Mouse (Mus musculus): ENCODE results near the gene Ptprn2. TPM values are rescaled to one million over a fixed set of nuclear protein-coding genes. Genes with fewer than 3 reads are reported as not detected.

Ptprn2 gene
- total RNA-seq, 2 experiments from 2014 or later, result 0.14 to 0.20 TPM

GRCm38 (mm10) chr12:117187167-117187566 lies 701.6 kb downstream of the Ptprn2 start:
- DNase-seq, result no peak
- intact Hi-C loops (cut with DNase I), result no loop called here

DNA sequence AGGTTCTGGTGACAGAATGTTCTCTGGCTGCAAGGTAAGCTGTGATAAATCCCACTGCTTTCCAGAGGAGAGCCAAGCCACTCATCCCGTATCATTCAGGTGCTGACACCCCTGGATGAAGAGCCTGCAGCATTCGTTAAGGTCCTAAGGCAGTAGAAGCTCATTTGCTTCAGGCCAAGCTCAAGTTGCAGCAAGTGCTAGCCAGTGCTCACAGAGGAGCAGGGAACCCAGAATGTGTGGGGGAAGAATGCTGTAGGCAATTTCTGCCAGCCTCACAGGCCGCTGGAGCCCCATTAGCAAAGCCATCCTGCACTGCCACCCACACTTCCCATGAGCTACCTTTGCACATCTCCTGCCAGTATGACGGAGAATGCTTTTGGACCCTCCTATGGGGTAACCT lies 706.5 kb downstream of the Ptprn2 start:
- intact Hi-C loops (cut with DNase I), result no loop called here

DNA sequence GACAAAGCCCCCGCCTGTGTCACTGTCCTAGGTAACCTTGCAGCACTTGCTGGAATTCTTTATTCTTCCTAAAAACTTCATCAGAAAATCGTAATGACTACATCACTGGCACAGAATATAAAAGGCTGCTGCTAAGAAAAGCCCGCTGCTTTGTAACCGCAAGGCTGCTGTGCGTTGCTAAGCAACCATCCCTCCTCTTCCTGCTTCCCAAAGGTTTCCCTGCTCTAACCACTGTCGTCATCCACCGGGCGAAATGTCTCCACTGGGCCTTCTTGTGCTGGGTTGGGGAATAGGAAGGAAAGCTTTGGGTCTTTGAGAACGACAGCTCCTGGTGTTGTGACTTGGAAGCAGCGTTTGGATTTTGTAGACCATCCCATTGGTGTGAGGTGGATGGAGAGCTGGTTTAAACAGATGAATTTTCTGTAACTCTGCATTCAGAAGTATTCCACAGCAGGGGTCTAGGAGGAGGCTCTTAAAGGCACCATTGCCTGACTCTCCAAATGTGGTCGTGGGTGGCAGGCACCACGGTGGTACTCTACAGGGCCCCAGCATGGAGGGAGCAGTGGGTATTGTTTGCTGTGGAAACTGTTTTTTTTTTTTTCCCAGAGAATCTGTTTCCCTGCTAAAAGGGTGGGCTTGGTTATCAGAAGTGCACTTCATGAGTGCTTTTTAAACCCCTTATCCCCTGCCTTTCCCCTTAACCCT lies 711.4 kb downstream of the Ptprn2 start:
- peak in 1 of 2 experiments; percentile 9 for DNase-seq
- intact Hi-C loops (cut with DNase I), result no loop called here

More for the DNA sequence above, 706.5 kb downstream of the Ptprn2 start:
- no peak for DNase-seq

- intact Hi-C loops (cut with DNase I), result no loop called here
- no peak for DNase-seq
Measured at GRCm38 (mm10) chr12:117198093-117198492, 712.6 kb downstream of the Ptprn2 start.

DNA sequence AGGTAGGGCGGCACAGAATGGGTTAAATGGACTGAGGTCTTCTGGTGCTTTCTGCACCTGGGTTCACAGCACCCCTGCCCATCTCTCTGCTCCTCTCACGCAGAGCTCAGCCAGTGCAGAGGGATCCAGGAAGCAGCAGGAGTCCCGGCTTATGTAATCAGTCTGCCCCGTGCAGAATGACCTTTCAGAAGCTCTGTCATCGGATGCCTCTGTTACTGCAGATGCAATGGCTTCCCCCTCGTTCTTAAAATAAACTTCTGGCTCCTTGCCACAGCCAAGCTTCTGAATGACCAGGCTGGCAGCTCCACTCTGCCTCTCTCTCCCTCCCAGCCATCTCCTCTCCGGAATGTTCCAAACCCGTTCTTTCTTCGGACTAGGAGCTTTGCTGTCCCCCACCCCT lies 714.6 kb downstream of the Ptprn2 start:
- peak; percentile 85 to 86 for DNase-seq
- intact Hi-C loops (cut with DNase I), result no loop called here

DNA sequence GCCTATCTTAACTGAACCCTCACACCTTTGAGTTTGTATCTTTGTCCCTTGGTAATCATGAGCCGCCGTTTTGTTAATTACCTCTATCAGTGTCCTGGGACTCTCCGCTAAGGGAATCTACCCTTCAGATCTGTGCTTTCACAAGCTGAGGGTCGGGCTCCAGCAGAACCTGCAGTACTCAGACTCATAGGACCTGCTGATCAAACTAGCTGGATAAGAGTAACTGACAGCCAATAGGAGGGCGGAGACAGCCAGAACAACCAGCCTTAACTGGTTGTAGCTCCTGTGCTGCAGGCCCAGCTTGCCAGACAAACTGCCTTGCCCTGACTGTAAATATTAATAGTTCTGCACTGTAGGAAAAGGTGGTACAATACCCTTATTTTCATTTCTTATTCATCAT lies 715.1 kb downstream of the Ptprn2 start:
- peak; percentile 48 to 55 for DNase-seq
- intact Hi-C loops (cut with DNase I), result no loop called here

DNA sequence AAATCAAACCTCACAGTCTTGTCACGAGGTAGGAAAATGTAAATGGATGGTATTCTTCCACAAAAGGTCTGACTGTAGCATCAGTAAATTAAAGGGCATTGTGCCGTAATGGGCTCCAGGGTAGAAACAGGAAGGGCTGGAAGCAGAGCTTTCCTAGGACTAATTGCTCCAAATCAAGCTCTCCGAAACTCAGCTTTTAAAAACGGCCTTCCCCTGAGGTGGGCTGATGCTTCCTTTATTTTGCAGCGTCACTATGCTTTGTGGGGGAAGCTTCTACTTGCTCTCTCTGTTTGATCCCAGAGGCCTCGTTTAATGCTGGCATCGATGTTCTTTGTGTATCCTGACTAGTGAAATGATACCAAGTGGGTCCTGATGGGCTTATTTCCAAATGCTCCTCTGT lies 718.0 kb downstream of the Ptprn2 start:
- intact Hi-C loops (cut with DNase I), result no loop called here
- DNase-seq, result no peak

DNA sequence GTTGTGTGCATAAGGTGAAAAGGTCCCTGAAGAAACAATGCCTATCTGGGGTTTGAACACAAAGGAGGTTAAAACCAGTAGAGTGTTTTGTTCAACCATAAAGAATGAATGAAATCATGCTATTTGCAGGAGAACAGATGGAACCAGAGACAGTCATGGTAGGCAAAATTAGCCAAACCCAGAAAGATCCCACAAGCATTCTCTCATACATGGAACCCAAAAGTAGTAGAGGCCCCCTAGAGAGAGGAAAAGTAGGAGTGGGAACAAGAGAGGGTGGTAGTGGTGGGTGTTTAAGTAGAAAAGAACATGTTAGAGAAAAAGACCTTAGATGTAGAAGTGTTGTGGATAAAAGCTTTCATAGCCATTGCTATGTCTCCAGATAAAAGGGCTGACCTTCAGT lies 719.4 kb downstream of the Ptprn2 start:
- no peak for DNase-seq
- intact Hi-C loops (cut with DNase I), result no loop called here

DNA sequence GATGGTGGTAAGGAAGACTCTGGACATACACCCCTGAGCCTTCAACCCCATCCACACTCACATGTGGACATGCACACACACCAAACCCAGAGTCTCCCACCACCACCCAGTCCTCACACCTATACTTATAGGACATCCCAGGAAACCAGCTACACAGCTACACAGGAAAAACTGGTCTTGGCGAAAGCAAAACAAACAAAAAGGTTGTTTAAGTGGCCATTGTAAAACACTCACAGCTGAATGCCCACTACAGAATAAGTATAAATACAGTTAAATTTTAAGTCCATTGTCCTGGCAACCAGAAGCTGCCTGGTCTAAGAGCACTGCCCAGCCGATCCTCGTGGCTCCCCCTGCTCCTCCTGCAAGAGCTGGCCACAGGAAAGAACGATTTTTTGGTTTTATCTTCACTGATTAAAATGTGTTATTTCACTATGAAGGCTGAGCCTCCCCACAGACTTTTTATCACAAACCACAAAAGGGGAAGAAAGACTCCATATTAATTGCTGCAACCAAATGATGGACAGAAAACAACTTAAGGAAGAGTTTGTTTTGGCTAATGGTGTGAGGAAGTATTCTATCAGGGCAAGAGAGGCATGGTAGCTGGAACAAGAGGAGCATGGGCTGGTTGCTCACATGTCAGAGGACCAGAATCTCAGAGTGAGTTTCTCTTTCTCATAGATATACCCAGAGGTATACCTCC lies 722.1 kb downstream of the Ptprn2 start:
- intact Hi-C loops (cut with DNase I), result no loop called here
- no peak for DNase-seq

GRCm38 (mm10) chr12:117210467-117210866 lies 724.9 kb downstream of the Ptprn2 start:
- DNase-seq, result no peak
- intact Hi-C loops (cut with DNase I), result no loop called here

DNA sequence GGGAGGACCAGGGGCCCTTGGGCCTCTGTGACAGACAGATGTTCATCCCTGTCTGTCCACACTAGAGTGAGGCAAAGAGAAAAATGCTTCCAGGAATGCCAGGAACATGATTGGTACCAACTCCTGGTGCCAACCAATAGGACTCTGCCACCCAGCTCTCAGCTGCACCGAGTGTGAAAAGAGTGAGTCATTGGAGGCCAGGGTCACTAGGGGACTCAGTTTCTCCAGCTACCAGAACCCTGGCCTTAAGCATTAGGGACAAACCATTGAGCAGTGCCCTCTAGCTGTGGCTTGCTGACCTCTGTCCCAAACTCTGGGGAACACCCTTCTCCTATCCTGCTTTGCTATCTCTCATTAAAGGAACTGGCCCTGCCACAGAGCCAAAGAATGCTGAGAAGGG lies 728.0 kb downstream of the Ptprn2 start:
- intact Hi-C loops (cut with DNase I), result no loop called here
- no peak for DNase-seq

DNA sequence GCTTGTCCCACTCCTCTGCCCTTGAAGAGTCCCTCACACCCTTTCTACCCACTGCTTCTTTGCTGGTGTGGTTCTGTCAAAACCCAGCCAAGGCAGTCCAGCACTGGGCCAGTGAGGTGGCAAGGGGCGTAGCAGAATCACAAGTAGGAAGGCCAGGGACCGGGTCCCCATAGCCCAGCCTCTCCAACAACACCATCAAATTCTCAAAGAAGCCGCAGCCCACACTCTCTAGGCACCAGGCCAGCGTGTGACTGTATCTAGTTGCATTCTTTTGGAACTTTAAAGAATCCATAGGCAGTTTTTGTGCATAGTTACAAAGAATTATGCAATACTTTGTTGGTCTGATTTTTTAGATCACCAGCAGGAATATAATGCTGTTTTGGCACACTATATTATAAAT lies 728.8 kb downstream of the Ptprn2 start:
- DNase-seq, result no peak
- intact Hi-C loops (cut with DNase I), result no loop called here

DNA sequence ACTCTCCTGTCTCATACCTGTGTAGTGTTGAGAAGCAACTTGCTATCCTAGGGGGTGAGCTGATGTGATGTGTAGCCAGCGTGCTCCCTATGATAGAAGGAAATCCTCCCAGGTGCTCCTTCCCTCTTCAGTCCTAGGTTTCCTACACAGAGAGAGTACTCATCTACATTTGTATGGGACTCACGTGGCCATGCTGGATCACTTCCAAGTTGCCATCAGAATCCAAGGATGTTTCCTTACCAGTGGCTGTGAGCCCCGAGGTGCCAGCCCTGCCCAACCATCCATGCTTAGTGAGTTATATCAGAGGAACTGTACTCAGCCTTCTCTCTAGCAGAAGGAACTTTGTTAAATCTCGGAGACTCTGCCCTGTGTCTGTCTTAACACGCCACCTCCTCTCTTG lies 729.4 kb downstream of the Ptprn2 start:
- intact Hi-C loops (cut with DNase I), result no loop called here
- no peak for DNase-seq

DNA sequence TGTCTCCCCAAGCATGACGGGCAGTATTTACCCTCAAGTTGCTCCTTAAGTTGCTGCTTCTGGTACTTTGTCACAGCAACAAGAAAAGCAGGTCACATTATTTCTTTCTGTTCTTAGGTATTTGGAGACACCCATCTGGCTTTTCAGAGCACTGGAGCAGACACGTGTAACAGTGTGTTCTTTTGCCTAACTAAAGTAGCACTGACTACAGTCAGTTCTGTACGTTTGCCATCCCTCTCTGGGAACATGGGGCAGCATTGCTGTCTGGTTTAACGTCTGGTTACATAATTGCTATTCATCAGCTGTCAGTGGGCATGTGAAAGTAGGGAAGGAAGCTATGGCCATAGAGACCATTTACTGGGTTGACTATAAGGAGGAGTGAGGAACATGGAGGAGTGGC lies 736.4 kb downstream of the Ptprn2 start:
- no peak for DNase-seq
- intact Hi-C loops (cut with DNase I), result no loop called here

DNA sequence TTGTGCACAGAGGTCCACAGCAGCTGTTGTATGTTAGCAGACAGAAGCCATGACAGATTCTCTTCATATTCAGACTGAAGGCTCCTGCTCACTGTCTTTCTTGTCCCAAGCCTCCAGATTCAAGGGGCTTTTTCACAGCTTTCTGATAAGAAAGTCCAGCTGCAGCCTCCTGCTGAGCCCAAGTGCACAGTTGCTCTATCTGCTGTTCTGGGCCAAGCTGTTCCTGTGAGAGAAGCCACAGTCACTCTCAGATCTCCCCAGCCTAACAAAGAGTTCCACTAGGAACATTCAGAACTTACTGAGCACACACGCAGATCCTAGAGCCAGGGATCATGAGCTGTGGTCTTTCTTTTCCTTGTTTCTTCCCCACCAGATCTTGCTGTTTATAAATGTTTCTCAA lies 738.5 kb downstream of the Ptprn2 start:
- peak; percentile 37 to 59 for DNase-seq
- intact Hi-C loops (cut with DNase I), result no loop called here

- peak; percentile 11 to 19 for DNase-seq
- intact Hi-C loops (cut with DNase I), result no loop called here
Measured at GRCm38 (mm10) chr12:117227236-117227635, 741.7 kb downstream of the Ptprn2 start.

GRCm38 (mm10) chr12:117229442-117229841 lies 743.9 kb downstream of the Ptprn2 start:
- intact Hi-C loops (cut with DNase I), result no loop called here

GRCm38 (mm10) chr12:117230282-117230681 lies 744.8 kb downstream of the Ptprn2 start:
- no peak for DNase-seq
- intact Hi-C loops (cut with DNase I), result no loop called here

More at GRCm38 (mm10) chr12:117229442-117229841, 743.9 kb downstream of the Ptprn2 start:
- DNase-seq, result no peak

GRCm38 (mm10) chr12:117231850-117232249 lies 746.3 kb downstream of the Ptprn2 start:
- DNase-seq, result no peak
- intact Hi-C loops (cut with DNase I), result no loop called here

- intact Hi-C loops (cut with DNase I), result no loop called here
- DNase-seq, result no peak
Measured at GRCm38 (mm10) chr12:117235114-117235513, 749.6 kb downstream of the Ptprn2 start.

- DNase-seq, result no peak
- intact Hi-C loops (cut with DNase I), result no loop called here
Measured at GRCm38 (mm10) chr12:117236020-117236734, 750.7 kb downstream of the Ptprn2 start.

GRCm38 (mm10) chr12:117236981-117237380 lies 751.5 kb downstream of the Ptprn2 start:
- no peak for DNase-seq
- intact Hi-C loops (cut with DNase I), result no loop called here

Measured in heart, postnatal 10 days (tissue).